Mouse (Mus musculus) lung, postnatal 25 days (tissue): ENCODE results near the gene Troap.

ENCODE experiments used
- DNase-seq: peaks from one replicate; pipeline ENCODE4 v3.0.0; 2022; ENCODE audit warnings: low spot score

Troap gene

DNA sequence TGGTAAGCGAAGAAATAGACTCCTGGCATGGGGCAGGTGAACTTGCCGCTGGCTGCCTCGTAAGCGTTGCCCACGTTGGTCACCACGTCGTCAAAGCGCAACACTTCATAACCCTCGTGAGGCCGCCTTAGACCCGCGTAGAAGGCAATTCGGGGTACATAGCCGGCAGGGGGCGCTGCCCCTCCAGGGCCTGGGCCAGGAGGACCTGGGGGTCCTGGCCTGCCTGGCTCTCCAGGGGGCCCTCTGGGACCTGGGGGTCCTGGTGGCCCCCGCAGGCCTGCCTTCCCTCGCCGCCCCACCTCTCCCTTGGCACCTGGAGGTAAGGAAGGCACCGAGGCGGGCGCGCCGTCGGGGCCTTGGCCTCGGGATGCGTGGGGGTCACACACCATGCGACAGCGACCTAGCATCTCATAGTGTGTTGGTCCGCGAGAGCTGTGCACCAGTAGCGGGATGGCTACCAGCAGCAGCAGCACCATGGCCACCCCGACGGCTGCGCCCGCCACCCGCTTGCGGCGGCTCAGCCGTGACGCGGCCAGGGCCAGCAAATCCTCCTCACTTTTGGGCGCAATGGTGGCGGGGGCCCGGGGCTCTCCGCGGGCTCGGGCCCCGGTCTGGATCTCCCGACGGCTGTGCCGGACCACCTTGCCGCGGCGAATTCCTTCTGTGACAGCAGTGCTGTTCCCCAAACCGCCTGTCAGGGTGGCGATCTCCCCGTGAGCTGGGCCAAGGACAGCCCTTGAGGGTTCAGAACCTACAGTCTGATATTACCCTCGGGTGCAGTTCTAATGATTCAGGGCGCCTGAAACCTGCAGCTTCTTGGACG, 13.1 kb downstream of the Troap start, which contains the start of gene C1ql4:
C1ql4 (minus strand) TSS at position 565 of the 823 bp plus-strand sequence.
- no peak for DNase-seq

DNA sequence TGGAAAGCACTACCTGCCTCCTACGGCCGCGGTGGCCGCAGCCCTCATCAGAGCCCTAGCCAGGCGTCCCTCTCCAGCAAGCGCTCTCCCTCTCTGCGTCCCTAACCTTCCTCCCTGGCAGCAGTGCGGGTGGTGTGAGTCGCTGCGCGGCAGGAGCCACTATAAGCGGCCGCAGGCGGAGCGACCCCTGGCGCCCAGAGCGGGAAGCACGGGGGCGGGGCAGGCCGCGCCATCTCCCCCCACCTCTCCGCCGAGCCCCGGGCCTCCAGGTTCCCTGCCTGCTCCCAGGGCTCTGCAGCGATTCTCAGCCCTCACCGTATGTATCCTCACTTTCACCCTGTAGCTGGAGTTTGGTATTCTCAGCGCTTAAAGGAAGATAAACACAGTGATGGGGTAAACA, 13.9 kb downstream of the Troap start:
- peak; percentile 64 for DNase-seq

DNA sequence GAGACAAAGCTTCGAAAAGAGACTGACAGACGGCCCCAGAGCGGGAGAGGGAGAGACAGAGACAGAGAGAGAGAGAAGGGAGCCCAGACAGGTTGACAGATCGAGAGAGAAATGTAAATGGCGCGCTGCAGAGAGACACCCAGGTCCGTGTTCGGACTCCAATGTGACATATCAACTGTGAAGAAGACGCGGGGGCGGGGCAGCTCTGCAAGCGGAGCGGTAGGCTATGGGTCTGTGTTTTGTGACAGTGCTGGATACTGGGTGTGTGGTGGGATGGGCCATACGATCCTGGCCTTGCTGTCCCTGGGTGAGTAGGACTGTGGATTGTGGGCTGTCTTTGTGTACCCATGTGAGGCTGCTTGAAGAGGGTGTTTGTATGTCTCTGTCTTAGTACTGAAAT, 14.7 kb downstream of the Troap start:
- no peak for DNase-seq

DNA sequence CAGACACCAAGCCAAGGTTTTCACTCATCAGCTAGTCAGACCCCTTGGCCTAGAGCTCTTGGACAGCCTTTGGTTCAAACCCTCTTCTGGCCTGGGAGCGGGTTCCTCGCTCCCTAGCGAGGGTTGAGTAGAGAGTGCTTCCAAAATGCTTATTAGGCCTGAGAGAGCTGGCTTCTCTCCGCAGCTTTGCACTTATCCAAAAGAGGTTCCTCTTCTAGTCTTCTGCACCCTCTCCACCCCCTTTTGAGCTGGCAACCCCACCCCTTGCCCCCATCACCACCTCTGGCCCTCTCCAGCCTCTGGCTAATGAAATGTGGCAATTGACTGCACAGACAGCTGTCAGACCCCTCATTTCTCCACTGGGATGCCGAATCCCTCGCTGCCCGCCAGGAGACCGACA, 18.5 kb downstream of the Troap start, which contains the start of gene Dnajc22:
Dnajc22 (plus strand) TSS at position 301 of the 400 bp plus-strand sequence.
- no peak for DNase-seq

DNA sequence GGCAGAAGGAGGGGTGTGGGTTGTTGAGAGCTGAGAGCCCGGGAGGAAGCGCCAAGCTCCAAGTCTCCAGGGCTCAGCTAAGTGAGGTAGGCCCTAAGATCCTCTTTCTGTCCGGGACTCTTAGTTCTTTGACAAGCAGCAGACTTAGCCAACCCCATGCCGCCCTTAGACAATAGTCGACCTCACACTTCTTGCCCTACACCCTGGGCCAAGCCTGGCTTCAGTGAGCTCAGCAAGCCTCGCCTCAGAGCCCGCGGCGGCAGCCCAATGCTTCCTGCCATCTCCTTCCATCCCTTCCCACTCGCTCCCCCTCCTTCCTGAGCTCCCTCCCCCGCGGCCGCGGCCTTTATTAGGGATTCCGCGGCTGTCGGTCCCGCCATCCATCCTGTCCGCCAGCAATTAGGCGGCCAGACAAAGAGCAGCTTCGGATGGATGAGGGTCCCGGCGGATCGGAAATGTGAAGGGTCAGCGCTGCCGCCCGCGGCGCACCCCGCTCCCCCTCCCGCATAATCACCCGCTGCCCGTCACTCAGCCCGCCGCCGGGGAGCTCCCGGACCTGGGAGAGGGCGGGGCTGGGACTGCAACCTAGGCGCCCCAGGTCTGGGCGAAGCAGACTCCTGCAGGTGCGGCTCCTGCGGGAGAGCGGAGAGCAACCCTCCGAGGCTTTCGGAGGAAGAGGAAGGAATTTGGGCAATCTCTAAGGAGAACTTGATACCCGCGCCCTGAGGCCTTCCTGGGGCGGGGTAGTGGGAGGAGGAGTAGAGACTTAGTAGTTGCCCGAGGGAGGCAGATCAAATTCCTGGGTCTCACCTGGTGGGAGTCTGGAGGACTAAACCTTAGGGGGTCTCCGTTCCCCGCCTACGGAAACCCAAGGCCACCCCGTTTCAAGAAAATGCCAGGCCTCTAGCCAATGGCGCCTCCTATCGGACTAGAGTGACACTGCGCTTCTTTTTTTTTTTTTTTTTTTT, 19.2 kb downstream of the Troap start:
- peak; percentile 34 for DNase-seq

DNA sequence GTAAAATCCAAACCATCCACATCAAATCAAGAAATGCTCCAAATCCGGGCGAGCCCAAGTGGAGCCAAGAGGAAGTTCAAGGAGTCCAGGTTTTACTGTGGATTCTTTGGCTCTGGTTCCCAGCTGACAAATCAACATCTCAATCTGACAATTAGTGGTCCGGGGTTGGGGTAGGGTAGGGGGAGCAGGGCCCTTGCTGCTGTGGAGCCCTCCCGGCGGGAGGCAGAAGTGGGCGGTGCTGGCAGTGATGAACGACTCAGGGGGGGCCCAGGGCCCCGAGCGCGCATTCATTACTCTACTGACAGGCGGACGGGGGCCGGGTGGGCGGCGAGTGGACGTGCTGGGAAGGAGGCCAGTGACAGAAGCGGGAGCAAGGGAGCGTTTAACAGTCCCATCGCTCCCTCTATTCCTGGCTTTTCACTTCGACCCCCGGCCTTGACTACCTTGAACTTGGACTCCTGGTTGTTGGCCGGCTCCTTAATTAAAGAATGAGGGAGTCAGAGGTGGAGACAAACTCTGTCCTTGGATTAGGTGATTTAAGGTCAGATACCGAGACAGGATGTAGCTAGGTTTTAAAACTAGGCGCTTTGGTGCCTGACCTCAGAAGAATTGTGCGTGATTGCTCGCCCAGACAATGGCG, 20.4 kb downstream of the Troap start:
- no peak for DNase-seq

DNA sequence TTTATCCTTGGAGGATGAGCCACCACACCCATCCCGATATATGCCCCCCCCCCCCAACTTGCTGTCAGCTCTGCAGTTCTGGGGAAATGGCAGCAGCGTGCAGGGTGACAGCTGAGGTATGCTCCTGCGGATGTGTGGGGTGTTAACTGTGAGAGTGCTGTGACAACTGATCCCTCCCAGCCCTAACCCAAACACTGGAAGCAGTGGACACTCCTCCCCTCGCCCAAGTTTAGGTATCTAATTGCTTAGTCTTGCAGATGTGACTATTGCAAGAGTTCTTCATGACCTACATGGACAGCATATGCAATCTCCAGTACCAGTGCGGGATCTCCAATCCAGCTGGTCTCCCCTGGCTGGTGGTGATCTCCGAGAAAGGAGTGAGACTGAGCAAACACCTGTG, 21.0 kb downstream of the Troap start:
- DNase-seq, result no peak

DNA sequence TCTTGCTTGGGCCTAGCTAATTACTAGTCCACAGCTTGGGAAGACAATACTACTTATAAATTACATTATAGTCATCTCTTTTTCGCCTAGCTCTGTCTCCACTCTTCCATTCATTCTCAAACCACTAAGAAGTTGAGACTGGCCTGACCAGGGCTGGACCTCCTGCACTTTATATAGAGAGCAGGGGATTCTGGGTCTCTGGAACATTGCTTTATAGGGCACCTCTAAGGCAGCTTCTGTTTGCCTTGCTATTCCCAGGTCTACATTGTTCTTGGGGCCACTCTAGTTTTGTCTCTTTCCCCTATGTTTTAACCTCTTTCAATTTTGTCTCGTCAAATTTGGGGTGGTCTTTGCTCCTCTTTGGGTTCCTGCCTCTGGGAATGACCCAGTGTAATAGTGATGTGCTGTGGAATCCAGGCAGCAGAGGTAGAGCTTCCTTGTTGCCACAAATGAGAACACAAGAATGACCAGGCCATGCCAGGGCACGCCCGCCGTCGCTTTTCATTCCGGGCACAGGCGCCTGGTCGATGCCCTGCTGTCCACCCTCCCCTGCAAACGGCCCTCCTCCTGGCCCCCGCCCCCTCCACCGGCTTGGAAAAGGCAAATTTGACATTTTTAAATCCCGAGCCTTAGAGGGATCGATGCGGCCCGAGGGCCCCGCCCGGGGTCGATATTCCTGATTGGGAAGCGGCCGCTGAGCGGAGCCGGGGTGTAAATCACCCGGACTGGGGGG, 21.9 kb downstream of the Troap start:
- no peak for DNase-seq

DNA sequence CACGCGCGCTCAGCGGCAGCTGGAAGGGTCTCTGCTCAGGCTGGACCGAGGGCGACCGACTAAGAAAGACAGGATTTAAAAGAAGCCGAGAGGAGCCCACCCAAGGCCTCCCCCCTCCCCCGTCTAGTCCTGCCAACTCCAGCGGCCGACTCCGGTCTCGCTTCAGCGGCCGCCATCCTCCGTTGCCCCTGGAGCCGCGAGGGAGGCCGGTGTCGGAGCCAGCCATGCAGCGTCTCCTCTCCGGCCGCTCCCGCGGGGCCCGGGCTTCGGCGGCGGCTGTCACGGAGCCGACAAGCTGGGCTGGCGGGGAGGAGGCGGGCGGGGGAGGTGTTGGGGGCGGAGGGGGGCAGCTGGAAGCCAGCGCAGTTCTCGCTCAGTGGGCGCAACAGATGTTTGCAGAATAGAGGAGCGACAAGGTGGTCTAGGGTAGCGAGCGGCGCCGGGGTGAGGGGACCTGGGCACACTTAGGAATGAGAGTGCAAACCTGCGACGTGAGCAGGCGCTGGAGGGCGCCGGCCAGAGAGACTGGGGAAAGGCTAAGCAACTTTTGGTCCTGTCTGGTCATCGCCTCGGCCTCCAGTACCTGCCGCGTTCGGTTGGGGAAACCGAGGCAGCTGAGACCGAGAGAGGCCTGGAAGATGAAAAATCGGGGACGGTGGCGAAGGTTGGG, 22.6 kb downstream of the Troap start:
- no peak for DNase-seq

DNA sequence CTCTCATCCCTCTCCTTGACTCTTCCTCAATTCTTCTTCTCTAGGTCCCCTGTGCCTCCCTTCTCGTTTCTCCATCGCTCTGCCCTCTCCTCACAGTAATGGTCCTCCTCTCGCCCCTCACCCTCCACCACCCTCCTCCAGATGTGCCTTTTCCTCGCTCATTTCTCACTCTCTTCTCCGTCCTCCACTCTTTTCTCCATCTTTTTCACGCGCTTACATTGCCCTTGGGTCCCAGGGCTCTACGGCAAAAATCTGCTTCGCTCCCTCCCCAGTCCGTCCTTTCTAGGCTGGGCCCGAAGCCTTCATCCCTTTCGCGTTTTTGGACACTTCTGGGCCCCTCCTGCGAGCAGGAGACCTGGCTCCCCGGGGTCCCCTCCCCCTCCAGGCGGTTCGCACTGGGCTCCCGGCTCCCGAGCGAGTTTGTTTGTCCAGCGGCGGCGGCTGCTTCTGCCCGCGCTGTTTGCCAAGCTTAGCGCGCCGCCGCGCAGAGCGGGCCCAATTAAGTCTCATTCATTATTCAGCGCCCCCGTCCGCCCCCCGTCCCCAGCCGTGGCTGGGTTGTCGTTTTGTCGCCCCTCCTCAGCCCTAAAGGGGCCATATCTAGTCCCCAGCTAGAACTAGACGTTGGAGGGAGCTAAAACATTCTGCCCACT, 23.6 kb downstream of the Troap start:
- DNase-seq, result peak; percentile 37

DNA sequence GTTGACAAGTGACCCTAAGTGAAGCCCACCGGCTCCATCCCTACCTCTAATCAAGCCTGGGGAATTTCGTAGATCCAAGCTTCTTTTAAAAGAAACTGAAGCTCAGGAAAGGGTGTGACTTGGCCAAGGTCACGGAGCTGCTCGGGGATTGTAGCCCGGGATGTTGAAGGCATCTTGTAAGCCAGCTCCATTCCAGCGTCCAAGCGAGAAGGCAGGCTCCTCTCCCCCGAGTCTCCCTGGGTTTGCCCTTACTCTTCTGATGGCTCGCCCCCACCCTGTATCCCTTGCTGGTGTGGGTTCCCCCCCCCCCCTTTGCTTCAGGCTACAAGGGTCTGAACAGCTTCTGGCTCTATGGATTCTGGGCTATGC, 24.1 kb downstream of the Troap start:
- no peak for DNase-seq

DNA sequence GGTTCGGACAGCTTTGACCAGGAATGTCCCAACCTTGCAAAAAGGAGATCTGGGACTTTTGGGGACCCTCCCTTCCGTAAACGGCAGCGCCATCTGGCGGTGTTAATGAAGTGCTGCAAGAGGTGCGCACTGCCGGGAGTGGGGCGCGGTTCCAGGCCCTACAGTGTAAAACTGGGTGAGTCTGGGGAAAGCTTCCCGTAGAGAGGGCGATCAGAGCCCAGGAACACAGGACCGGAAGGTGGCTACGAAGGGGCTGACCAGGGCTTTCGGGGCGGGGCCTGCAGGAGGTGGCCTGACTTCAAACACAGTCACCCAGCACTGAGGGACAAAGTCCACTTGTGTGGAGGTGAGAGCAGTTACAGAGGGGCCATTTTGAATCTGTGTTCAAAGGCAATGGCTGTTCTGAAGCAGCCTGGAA, 24.8 kb downstream of the Troap start:
- peak; percentile 69 for DNase-seq

DNA sequence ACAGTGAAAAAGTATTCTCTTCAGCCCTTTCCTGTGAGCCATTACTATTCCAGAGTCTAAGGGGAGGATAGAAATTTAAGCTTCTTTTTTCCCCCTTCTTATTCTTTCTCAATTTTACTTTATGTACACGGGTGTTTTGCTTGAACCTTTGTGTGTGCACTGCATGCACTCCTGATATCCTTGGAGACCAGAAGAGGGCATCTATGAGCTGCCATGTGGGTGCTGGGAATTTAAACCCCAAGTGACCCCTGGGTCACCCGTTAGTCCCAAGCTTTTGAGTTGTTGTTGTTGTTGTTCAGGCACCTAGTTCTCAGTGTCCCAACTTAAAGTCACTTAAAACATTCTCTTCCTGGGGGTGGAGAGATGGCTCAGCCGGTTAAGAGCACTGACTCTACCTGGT, 25.6 kb downstream of the Troap start:
- no peak for DNase-seq

DNA sequence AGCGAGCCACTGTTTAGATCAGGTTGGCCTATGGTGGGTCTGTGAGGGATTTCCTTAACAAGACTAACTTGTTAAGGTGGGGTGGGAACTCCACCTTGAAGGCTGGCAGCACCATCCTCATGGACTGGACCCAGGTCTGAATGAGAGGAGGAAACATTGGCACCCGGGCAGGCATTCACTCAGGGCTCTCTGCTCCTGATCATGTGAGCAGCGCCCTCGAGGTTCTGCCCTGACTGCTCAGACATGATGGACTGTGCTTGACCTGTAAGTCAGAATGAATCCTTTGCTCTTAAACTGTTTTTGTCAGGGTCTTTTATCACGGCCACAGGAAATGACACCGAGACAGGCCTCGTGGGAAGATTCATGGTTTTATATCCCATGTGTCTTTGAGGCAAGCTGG, 30.9 kb downstream of the Troap start:
- no peak for DNase-seq

DNA sequence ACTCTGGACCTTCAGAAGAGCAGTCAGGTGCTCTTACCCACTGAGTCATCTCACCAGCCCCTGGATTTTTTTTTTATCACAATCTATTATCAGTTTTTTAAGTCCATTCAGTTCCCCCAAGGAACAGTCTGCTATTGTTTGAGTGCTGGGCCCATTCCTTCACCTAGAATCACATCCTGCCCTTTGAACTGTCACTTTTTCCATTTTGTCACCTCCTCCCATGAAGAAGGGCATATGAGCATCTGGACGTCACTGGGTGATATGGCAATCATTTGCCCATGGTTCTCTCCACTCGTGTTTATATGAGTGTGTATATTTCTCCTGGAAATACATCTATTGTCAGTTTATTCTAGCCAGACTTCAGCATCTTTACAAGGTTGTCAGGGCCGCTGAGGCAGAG, 33.5 kb downstream of the Troap start:
- DNase-seq, result no peak

DNA sequence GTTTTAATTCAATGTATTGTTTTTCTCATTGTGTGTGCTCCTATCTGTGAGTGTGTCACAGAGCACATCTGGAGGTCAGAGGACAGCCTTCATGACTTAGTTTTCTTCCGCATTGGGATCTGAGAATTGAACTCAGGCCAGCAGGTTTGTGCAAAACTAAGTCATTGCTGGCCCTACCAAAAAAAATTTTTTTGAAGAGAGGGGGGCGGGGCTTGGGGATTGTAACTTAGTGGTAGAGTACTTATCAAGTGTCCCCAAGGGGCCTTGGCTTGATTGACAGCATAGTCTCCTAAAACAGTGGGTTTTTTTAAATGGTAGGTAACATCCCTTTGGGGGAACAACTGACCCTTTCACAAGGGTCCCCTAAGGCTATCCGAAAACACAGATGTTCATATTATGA, 36.8 kb downstream of the Troap start:
- no peak for DNase-seq

DNA sequence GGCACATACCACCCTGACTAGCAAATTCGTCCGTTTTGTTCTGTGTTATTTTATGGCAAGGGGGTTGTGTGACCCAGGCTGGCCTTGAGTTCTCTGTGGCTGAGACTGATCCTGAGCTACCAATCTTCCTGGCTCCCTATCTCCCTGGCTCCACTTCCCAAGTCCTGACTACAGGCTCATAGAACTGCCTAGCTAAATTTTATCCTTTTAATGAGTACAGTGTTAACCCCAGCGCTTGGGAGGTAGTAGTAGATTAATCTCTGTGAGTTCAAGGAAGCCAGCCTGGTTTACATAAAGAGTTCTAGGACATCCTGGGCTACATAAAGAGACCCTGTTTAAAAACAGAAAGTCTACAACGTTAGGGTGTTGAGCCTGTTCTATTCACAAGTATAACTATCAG, 37.4 kb downstream of the Troap start:
- no peak for DNase-seq

DNA sequence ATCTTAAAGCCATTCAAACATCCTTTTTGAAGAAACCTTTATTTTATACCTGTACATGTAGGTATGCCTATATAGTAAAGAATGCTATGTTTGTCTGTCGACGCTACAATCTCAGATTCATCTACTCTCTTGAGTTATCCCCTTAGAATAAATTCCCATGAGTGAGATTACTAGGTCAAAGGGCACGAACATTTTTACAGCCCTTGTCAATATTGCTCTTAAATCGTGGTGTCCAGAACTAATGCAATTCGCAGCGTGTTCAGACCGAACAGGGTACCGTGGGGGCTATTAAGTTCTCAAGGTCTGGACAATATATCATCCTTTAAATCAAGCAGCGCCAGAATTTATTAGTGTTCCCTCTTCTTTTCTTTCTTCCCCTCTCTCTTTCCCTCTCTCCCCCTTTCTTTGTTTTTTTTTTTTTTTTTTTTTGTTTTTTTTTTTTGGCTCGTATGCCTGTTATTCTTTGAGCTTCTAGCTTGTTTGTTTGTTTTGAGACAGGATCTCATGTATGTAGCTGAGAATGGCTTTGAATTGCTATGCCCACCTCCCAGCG, 38.5 kb downstream of the Troap start:
- DNase-seq, result no peak

DNA sequence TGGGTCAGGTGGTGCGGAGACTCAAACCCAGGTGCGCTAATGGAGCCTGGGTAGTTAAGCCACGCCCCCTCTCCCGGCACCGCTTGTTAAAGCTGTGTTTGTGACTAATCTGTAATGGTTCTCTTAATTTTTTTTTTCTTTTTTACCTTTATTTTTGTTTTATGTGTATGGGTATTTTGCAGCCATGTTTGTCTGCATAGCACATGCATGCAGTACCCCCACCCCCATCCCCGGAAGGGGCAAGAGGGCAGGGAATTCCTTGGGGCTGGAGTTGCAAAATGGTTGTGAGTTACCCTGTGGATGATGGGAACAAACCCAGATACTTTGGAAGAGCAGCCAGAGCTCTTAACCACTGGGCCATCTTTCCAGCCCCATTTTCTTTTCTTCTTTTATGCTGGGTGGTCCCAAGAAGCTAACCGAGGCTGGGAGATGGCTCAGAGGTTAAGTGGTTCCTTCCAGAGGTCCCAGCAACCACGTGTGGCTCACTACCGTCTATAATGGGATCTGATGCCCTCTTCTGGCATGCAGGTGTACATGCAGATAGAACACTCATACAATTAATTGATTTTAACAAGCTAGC, 39.1 kb downstream of the Troap start:
- DNase-seq, result no peak
